Mouse (Mus musculus) heart, embryonic 12.5 days (tissue): Measurements from ENCODE around the gene Eno3. TPM values are rescaled to one million over a fixed set of nuclear protein-coding genes. Genes with fewer than 3 reads are reported as not detected.

Experiments
- ATAC-seq: fragments of 200-750 bp; cut with Nextera tagmentation; 2 replicates; pipeline ENCODE4 v1.8.0; 2017; ENCODE audit warnings: moderate TSS enrichment, moderate library complexity; ENCODE audit not compliant: insufficient number of reproducible peaks, low FRiP score
- H3K27ac ChIP-seq: fragments of 300-500 bp; sonication (generic); 2 replicates; pipeline ENCODE4 v1.5.1; 2016; ENCODE audit warnings: mild to moderate bottlenecking, moderate library complexity; ENCODE audit not compliant: poor library complexity, severe bottlenecking
- H3K27me3 ChIP-seq: fragments of 300-500 bp; sonication (generic); replicated peaks from 2 replicates; pipeline ENCODE4 v1.6.1; 2016; ENCODE audit warnings: mild to moderate bottlenecking, moderate library complexity
- H3K36me3 ChIP-seq: fragments of 300-500 bp; sonication (generic); 2 replicates; pipeline ENCODE4 v1.6.1; 2016; ENCODE audit warnings: mild to moderate bottlenecking, moderate library complexity
- H3K4me1 ChIP-seq: fragments of 300-500 bp; sonication (generic); replicated peaks from 2 replicates; pipeline ENCODE4 v1.6.1; 2016; ENCODE audit warnings: mild to moderate bottlenecking
- H3K4me2 ChIP-seq: fragments of 300-500 bp; sonication (generic); 2 replicates; pipeline ENCODE4 v1.6.1; 2016; ENCODE audit warnings: mild to moderate bottlenecking, moderate library complexity
- H3K4me3 ChIP-seq: fragments of 300-500 bp; sonication (generic); 2 replicates; pipeline ENCODE4 v1.5.1; 2016; ENCODE audit warnings: mild to moderate bottlenecking
- H3K9ac ChIP-seq: fragments of 300-500 bp; sonication (generic); 2 replicates; pipeline ENCODE4 v1.6.1; 2016; ENCODE audit warnings: mild to moderate bottlenecking, moderate library complexity
- H3K9me3 ChIP-seq: fragments of 300-500 bp; sonication (generic); replicated peaks from 2 replicates; pipeline ENCODE4 v1.6.1; 2016; ENCODE audit warnings: mild to moderate bottlenecking, moderate library complexity
- WGBS: fragments of 180-500 bp; shearing (Covaris S2); methylation state at CpG from one replicate; pipeline ENCODE4 v1.1.7; 2016; 5-methylcytosine and 5-hydroxymethylcytosine counted together
- polyA plus RNA-seq: library from polyadenylated mRNA; unstranded; fragments of >200 nt; fragmentation: Nextera tagmentation; extraction: Ambion mirVana; gene quantifications from 2 replicates; pipeline ENCODE4 v1.2.1, GENCODE M21; 2016

The Eno3 gene
- polyA plus RNA-seq, 1 experiment from 2014 or later = 238 TPM

DNA sequence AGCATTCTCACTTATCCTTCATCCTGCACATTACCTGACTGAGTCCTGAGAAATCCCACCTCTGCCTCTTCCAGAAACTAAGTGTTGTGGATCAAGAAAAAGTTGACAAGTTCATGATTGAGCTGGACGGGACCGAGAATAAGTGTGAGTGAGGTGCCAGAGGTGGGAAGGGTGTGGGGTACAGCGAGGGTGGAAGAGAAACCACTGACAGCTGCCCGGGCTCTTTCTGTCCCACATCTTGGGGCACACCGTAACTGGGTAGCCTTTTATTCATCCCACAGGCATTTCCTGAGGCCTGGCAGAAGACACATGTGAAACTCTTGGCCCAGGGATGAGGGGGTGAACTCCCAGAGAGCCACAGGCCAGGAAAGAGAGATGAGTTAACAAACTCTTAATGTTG, 1.5 kb downstream of the Eno3 start:
- 73% methylated on average over 5 of the region's 5 CpGs for WGBS
- peak overlapping the region; percentile 82 for H3K4me2 ChIP-seq
- peak overlapping the region; percentile 39 for H3K27ac ChIP-seq
- H3K9ac ChIP-seq = peak overlapping the region; percentile 94
- no peaks in the 10 kb centered on the region for H3K27me3 ChIP-seq
- H3K36me3 ChIP-seq = peaks cover 44% of the 10 kb centered on the region
- no peaks in the 10 kb centered on the region for H3K9me3 ChIP-seq
- no peak for ATAC-seq
- peaks cover 45% of the 10 kb centered on the region for H3K4me1 ChIP-seq
- H3K4me3 ChIP-seq = peak overlapping the region; percentile 78

- Histone ChIP-seq H3K27me3 (no peaks in the 10 kb centered on the region), H3K27ac (no peak overlapping the region), H3K4me3 (no peak overlapping the region), H3K9me3 (no peaks in the 10 kb centered on the region), H3K36me3 (peaks cover 48% of the 10 kb centered on the region), H3K4me1 (peaks cover 47% of the 10 kb centered on the region), H3K4me2 (peak overlapping the region; percentile 82), H3K9ac (peak overlapping the region; percentile 60; the same call in 1 of the 2 replicates)
- no peak for ATAC-seq
- WGBS = 59% methylated on average over 8 of the region's 8 CpGs
These were observed 1.9 kb downstream of the Eno3 start for GRCm38 (mm10) chr11:70658942-70659341.

DNA sequence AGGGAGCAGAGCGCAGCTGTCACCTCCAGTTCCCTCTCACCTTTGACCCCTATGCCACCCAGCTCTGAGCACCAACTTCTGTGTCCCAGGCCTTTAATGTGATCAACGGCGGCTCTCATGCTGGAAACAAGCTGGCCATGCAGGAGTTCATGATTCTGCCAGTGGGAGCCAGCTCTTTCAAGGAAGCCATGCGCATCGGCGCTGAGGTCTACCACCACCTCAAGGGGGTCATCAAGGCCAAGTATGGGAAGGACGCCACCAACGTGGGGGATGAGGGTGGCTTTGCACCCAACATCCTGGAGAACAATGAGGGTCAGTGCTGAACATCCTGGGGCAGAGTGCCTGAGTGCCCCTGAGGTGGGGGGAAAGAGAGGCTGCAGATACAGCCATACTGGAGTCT, 3.6 kb downstream of the Eno3 start:
- Histone ChIP-seq H3K4me3 (no peak overlapping the region), H3K27me3 (no peaks in the 10 kb centered on the region), H3K4me1 (peaks cover 51% of the 10 kb centered on the region), H3K4me2 (no peak overlapping the region), H3K27ac (no peak overlapping the region), H3K9ac (no peak overlapping the region), H3K9me3 (no peaks in the 10 kb centered on the region), H3K36me3 (peaks cover 62% of the 10 kb centered on the region)
- no peak for ATAC-seq
- WGBS = 85% methylated on average over 8 of the region's 8 CpGs

DNA sequence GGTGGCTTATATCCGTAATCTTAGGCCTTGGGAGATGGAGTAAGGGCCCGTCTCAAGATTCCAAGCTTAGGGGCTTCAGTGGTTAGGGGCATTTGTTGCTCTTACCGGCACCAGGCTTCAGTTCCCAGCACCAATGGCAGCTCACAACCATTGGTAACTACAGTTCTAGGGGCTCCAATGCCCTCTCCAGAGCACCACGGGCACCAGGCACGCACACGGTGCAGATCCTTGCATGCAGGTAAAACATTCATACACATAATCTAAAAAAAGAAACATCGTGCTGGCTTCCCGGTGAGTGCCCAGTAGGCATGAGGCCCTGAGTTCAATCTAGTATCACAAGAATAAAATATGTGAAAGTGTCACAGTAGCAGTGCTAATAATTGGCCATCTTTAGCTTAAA, 6.1 kb downstream of the Eno3 start:
- 81% methylated on average over 8 of the region's 8 CpGs for WGBS
- Histone ChIP-seq H3K4me2 (no peak overlapping the region), H3K9me3 (no peaks in the 10 kb centered on the region), H3K27ac (no peak overlapping the region), H3K4me1 (peaks cover 36% of the 10 kb centered on the region), H3K27me3 (no peaks in the 10 kb centered on the region), H3K36me3 (peaks cover 79% of the 10 kb centered on the region), H3K9ac (no peak overlapping the region), H3K4me3 (no peak overlapping the region)
- ATAC-seq = no peak

DNA sequence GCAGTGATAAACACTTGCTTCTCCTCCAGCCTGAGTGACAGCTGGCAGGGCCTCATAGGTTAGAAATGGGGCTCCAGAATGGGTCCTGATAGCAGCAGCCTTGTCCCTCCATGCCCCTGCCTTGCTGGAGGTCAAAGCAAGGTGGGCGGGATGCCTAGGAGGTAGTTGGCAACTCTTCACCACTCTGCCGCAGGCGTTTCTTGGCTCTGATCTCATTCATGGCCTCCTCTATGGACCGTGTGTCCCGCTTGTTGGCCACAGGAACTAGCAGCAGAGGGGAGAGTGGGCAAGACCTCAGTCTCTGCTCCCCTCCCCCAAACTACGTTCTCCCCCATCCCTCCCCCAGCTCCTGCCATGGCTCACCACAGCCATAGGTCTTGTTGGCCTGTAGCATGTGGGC, 7.0 kb downstream of the Eno3 start:
- Histone ChIP-seq H3K4me3 (no peak overlapping the region), H3K9me3 (no peaks in the 10 kb centered on the region), H3K9ac (no peak overlapping the region), H3K27me3 (no peaks in the 10 kb centered on the region), H3K4me1 (peaks cover 27% of the 10 kb centered on the region), H3K27ac (0 out of 2 replicates have a peak overlapping the region, but pooled peaks have one; percentile 14), H3K4me2 (no peak overlapping the region), H3K36me3 (peaks cover 78% of the 10 kb centered on the region)
- no peak for ATAC-seq
- WGBS = 87% methylated on average over 6 of the region's 6 CpGs

- WGBS = 91% methylated on average over 9 of the region's 9 CpGs
These were observed 7.7 kb downstream of the Eno3 start for GRCm38 (mm10) chr11:70664741-70665140.

GRCm38 (mm10) chr11:70666687-70667086, 9.7 kb downstream of the Eno3 start:
- ATAC-seq = no peak
- WGBS = 92% methylated on average over 8 of the region's 8 CpGs
- Histone ChIP-seq H3K9ac (no peak overlapping the region), H3K4me3 (no peak overlapping the region), H3K4me2 (no peak overlapping the region), H3K27ac (no peak overlapping the region), H3K9me3 (no peaks in the 10 kb centered on the region), H3K36me3 (peaks cover 58% of the 10 kb centered on the region), H3K27me3 (no peaks in the 10 kb centered on the region), H3K4me1 (peaks cover 29% of the 10 kb centered on the region)

More at GRCm38 (mm10) chr11:70664741-70665140, 7.7 kb downstream of the Eno3 start:
- Histone ChIP-seq H3K9ac (no peak overlapping the region), H3K9me3 (no peaks in the 10 kb centered on the region), H3K4me2 (no peak overlapping the region), H3K27ac (no peak overlapping the region), H3K4me1 (peaks cover 21% of the 10 kb centered on the region), H3K27me3 (no peaks in the 10 kb centered on the region), H3K4me3 (no peak overlapping the region), H3K36me3 (peaks cover 70% of the 10 kb centered on the region)
- ATAC-seq = no peak

GRCm38 (mm10) chr11:70667271-70668150, 10.5 kb downstream of the Eno3 start:
- no peak for ATAC-seq
- 68% methylated on average over 14 of the region's 14 CpGs for WGBS

GRCm38 (mm10) chr11:70668335-70668770, 11.4 kb downstream of the Eno3 start:
- Histone ChIP-seq H3K4me3 (peak overlapping the region; percentile 74), H3K27ac (peak overlapping the region; percentile 94), H3K36me3 (peaks cover 46% of the 10 kb centered on the region), H3K27me3 (no peaks in the 10 kb centered on the region), H3K4me1 (peaks cover 36% of the 10 kb centered on the region), H3K9ac (peak overlapping the region; percentile 82), H3K4me2 (peak overlapping the region; percentile 96), H3K9me3 (no peaks in the 10 kb centered on the region)
- ATAC-seq = peak; percentile 46
- under 1% methylated on average over 15 of the region's 15 CpGs for WGBS

More at GRCm38 (mm10) chr11:70667271-70668150, 10.5 kb downstream of the Eno3 start:
- Histone ChIP-seq H3K9ac (peak overlapping the region; percentile 50), H3K4me1 (peaks cover 36% of the 10 kb centered on the region), H3K27ac (peak overlapping the region; percentile 94; the same call in 1 of the 2 replicates), H3K4me3 (peak overlapping the region; percentile 74), H3K9me3 (no peaks in the 10 kb centered on the region), H3K27me3 (no peaks in the 10 kb centered on the region), H3K4me2 (peak overlapping the region; percentile 96), H3K36me3 (peaks cover 52% of the 10 kb centered on the region)

DNA sequence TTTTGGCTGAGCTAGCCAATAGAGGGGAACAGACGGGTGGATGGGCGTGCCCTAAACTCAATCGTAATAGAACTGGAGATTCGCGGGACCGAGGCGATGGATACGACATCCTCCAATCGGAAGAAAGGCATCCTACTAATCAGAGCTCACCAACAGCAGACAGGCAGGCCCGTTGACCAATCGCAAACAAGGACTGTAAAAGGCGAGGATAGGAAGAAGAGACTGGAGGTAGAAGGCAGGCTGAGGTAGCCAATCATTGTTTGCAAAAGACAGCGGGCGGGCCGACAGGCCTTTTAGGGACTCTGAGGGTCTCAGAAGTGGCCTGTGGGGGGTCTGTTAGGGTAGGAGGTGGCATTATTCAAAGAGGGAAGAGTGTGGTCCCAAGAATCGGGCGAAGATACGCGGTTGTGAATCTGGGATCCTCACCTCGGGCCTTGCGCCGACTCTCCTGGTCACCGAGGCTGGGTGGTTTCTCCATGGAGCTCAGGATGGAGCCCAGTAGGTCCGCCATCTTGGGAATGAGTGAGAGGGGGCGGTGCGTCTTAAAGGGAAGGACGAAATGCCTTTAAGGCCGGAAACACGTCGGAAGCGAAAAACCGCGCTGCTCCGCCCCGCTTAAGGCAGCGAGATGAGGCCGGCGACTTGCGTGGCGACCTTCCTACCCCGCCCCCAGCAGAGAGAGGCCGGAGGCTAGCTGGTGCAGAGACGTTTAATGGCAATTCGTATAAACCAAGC, 11.9 kb downstream of the Eno3 start, which contains the start of gene Spag7:
TSS of gene Spag7 (minus strand) at position 646 of the 735 bp plus-strand sequence.
- ATAC-seq = peak; percentile 95
- H3K4me3 ChIP-seq = peak within 1 kb of the TSS; percentile 74
- WGBS = under 1% methylated on average over 44 of the region's 44 CpGs
- no peaks in the 10 kb centered on the region for H3K27me3 ChIP-seq
- peak within 1 kb of the TSS; percentile 97 for H3K27ac ChIP-seq
- H3K9ac ChIP-seq = peak within 1 kb of the TSS; percentile 88
- H3K4me1 ChIP-seq = peaks cover 34% of the 10 kb centered on the region
- peak within 1 kb of the TSS; percentile 96 for H3K4me2 ChIP-seq
- no peaks in the 10 kb centered on the region for H3K9me3 ChIP-seq
- peaks cover 45% of the 10 kb centered on the region for H3K36me3 ChIP-seq
